Mouse (Mus musculus) left cerebral cortex, postnatal 10 days (tissue): ENCODE results near the gene Ier5l. TPM values are rescaled to one million over a fixed set of nuclear protein-coding genes. Genes with fewer than 3 reads are reported as not detected.

Experiments used
- total RNA-seq, 2 experiments: library from RNA; stranded (reverse); gene quantifications; 2 replicates each; pipeline ENCODE4 v1.2.3; 2021

Ier5l gene
- total RNA-seq, 2 experiments from 2014 or later: 7.8 to 9.8 TPM

Other genes with a start within 250 kb of the Ier5l start
- gene Lrrc8a, start 236.5 kb downstream of the Ier5l start, total RNA-seq: 10 to 100 TPM; 47.8 to 51.9 TPM
- 1 to 10 TPM; 6.3 to 7.3 TPM for gene Gm28035, start 233.7 kb downstream of the Ier5l start, total RNA-seq
- 10 to 100 TPM; 14.2 to 14.6 TPM for gene Phyhd1, start 208.0 kb downstream of the Ier5l start, total RNA-seq
- gene Gm28038, start 193.2 kb downstream of the Ier5l start, total RNA-seq: not detected
- gene Dolk, start 187.9 kb downstream of the Ier5l start, total RNA-seq: 10 to 100 TPM; 25.8 to 28.8 TPM
- 10 to 100 TPM; 23.7 to 23.9 TPM for gene Nup188, start 187.8 kb downstream of the Ier5l start, total RNA-seq
- 100 to 1,000 TPM; 219 to 230 TPM for gene Sh3glb2, start 114.9 kb downstream of the Ier5l start, total RNA-seq
- gene Miga2, start 110.0 kb downstream of the Ier5l start, total RNA-seq: 100 to 1,000 TPM in 1 of 2 experiments, 10 to 100 TPM in 1; 95.4 to 108 TPM
- 10 to 100 TPM; 35.6 to 36.4 TPM for gene Dolpp1, start 82.0 kb downstream of the Ier5l start, total RNA-seq
- gene Crat, start 58.4 kb downstream of the Ier5l start, total RNA-seq: 10 to 100 TPM; 39.7 to 40.3 TPM
- gene Ptpa, start 58.2 kb downstream of the Ier5l start, total RNA-seq: 100 to 1,000 TPM; 144 to 145 TPM
- gene Cstad, start 120.8 kb upstream of the Ier5l start, total RNA-seq: 1 to 10 TPM; 3.1 to 4.8 TPM